Mouse (Mus musculus) thymus, postnatal 4 days (tissue): ENCODE results near the gene Nprl3.
"Not testable (repeated sequence)": the region's sequence is repeated elsewhere in the genome, so short reads cannot be mapped to it uniquely, and the experiment has no call there.

Source experiments
- DNase-seq: peaks from one replicate; pipeline ENCODE4 v3.0.0; 2021

The Nprl3 gene

DNA sequence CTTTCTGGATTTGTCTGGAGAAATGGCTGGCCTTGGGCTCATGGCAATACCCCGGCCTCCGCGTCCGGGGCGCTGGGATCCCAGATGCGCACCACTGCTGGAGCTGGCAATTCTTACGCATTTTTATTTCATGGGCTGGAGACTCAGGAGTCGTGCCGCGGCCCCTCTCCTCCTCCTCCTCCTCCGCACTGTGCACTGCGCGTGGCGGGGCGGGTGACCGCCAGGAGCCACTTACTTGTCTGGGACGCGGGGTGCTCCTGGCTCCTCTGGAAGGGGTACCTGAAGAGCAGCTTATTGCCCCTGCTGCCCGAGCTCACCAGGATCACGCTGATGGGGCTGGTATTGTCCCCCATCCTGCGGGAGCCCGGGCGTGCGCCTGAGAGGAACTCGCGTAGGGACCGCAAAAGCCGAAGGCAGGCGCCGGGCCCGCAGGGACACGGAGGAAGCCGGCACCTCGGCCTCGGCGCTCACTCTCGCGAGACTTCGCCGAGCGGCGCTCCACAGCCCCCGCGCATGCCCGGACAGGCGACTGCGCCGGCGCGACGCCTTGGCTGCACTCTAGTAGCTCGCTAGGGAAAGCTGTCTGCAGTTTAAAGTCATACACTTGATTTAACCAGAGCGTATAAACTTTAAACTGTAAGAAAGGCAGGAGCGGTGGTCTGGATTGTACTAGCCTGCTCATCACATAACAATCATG lies at the start of gene Nprl3:
Gene Nprl3, minus strand, starts transcription at position 520 of the 697 bp plus-strand sequence.
- DNase-seq, result peak; percentile 98

DNA sequence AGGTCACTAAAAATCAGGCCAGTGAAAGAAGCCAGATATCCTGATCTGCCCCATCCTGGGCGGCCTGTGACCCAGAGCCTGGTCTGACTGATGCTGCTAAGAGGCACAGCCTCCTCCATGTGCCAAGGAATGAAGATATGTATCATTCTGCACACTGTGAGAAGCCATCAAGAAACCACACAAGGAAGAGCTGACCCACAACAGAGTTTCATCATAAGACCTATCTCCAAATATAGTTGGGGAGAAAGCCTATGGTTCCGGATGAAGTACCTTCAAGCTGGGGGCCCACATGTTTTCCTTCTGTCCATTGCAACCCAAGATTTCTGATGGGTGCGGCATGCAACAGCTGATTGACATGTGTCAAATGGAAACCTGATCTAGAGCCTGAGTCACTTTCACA lies 48.5 kb upstream of the Nprl3 start:
- no peak for DNase-seq

DNA sequence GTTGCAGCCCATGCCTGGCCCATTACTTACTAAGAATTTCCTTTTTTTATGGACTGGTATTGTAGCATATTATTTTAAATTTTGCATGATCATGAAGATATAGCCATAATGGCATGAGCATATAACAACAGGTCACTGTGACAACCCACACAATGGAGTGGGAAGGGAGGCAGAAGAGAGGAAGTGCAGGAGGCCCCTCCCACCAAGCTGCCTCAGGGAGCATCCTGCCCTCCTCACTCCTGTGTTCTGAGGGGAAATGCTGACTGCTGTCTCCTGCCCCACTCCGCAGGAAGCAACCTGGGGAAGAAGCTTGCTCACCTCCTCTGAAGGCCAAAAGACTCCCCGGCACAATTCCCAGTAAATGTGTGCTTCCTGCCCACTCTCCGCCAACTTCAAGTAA lies 42.4 kb upstream of the Nprl3 start:
- DNase-seq, result no peak

DNA sequence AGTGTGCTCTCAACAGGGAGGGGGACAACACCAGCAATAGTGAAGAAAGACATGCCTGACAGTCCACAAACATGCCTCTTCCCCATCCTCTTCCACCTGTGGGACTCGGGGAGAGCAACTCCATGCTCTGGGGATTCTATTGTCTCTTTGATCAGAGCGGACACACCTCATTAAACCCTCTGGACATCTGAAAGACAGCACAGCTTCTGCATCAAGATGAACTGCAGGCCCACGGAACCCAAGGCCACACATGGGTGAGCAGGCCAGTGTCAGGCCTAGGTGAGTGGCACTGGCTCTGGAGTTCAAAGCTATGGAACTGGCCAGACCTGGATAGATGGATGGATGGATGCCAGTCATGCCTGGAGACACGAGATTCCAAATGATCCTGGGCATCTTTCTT lies 41.9 kb upstream of the Nprl3 start:
- no peak for DNase-seq

DNA sequence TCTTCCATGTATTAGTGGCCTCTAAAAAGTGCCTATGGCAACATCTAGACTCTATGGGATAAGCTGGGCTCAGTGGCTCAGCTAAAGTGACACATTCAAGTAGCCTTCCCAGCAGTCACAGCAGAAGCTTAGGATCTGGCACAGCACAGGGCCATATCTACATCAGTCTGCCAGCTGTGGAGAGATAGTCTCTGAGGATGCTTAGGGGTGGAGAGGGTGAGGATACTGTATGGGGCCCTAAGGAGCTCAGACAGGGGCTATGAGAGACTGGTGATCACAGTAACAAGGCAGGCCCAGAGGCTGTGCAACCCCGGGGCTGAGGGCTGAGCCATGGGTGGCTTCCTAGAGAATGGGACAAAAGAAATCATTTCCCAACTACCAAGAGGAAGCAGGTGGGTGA lies 39.5 kb upstream of the Nprl3 start:
- DNase-seq, result no peak

DNA sequence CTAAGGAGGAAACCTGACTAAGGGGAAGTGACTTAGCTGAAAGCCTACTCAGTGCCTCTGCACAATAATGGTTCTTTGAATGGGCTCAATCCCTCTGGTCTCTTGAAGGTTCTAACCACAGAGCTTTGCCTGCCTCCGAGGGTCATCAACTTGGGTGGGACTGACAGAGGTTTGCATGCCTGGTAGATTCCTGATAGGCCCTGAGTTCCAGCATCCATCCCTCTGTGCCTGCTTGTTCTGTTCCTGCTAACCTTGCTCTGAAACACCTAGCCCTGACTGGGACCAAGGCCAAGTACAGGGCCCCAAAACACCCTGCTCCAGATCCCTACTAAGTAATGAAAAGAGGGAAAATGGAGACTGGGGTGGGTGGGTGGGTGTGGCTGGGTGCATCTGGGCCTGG lies 35.9 kb upstream of the Nprl3 start:
- no peak for DNase-seq

DNA sequence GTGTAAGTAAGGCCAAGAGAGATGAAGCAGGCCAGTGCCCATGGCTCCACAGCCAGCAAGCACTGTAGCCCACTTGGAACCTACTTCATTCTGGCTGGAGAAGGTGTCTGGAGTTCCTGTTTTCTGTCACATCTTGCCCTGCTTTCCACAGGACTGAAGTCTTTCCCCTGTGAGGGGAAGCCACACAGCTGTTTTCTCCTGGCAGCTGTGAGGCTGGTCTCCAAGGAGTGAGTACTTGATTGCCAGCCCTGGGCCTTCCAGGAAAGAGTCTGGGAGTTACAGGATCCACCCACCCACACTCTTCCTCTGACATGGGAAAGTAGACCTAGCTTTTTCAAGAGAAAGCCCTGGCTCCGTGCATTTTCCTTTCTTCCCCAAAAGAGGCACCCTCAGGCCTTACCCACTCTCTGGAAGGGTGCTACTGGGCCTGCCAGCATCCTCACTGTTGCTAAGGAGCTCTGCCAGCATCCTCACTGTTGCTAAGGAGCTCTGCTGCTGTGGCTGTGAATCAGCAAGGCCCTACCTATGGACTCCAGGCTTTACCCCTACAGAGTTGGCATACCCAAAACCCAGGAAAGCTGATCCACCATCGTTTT lies 35.4 kb upstream of the Nprl3 start:
- no peak for DNase-seq

DNA sequence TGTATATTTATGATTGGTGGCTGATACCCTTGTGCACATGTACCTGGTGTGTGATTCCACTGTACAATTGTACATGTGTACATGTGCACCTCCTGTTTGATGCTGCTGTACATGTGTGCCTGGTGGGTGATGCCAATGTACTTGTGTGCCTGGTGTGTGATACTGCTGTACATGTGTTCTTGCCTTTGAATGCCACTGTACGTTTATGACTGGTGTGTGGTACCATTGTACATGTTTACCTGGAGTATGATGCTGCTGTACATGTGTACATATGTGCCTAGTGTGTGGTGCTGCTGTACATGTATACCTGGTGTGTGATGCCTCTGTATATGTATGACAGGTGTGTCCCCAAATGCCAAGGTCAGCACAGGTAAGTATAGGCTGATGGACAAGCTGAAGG lies 34.0 kb upstream of the Nprl3 start:
- DNase-seq, result no peak

DNA sequence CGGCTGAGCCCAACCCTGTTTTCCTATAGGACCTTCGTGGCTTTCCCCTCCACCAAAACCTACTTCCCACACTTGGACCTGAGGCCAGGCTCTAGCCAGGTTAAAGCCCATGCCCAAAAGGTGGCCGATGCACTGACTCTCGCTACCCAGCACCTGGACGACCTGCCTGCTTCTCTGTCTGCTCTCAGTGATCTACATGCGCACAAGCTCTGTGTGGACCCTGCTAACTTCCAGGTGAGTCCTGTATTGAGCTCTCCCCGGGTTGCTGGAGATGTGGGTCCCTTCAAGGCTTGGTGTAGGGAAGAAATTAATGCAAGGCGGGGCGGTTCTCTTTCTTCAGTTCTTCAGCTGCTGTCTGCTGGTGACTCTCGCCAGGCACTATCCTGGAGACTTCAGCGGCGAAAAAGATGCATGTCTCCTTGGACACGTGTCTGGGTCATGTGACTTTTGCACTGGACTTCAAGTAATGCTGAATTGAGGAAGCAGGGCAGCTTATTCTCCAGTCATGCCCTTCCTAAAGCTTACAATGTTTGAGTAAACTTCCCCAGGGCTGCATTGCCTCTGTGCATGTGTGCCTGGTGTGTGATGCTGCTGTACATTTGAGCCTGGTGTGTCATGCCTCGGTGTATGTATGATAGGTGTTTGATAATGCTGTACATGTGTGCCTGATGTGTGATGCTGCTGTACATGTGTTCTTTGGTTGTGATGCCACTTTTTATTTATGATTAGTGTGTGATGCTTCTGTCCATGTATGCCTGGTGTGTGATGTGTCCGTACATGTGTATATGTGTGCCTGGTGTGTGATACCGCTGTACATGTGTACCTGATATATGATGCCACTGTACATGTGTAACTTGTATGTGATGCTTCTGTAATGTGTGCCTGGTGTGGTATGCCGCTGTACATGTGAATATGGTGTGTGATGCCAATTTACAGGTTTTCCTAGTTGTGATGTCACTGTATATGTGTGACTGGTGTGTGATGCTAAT lies 33.1 kb upstream of the Nprl3 start:
- no peak for DNase-seq

DNA sequence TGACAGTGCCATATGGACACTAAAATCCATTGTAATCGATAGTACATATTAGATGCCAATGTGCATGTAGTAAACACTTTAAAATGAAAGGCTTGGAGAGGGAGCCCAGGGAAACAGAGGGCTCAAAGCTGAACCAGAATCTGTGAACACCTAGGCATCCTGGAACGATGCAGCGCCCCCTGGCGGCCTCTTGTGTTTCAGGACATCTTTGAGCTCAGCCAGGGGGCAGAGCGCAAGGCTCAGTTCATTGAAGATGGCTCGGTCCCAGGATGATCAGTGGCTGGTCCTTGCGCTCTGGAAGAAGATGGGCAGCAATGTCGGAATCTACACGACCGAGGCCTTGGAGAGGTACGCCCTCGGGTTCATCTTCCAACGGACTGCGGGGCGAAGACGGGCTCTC lies 32.4 kb upstream of the Nprl3 start, which contains the start of gene Hbq1a:
Gene Hbq1a, plus strand, starts transcription at position 205 of the 400 bp plus-strand sequence.
- DNase-seq, result peak; percentile 78

DNA sequence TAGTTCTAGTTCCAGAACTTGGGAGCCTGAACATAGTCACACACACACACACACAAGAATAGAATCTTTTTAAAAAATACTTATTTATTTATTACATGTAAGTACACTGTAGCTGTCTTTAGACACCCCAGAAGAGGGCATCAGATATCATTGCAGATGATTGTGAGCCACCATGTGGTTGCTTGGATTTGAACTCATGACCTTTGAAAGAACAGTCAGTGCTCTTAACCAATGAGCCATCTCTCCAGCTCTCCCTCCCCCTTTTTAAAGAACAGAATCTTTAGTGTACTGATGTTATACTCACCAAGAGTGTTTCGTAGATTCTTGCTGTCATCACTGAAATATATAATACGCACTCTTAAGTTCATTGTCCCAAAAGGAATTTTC lies 31.0 kb upstream of the Nprl3 start:
- no peak for DNase-seq

DNA sequence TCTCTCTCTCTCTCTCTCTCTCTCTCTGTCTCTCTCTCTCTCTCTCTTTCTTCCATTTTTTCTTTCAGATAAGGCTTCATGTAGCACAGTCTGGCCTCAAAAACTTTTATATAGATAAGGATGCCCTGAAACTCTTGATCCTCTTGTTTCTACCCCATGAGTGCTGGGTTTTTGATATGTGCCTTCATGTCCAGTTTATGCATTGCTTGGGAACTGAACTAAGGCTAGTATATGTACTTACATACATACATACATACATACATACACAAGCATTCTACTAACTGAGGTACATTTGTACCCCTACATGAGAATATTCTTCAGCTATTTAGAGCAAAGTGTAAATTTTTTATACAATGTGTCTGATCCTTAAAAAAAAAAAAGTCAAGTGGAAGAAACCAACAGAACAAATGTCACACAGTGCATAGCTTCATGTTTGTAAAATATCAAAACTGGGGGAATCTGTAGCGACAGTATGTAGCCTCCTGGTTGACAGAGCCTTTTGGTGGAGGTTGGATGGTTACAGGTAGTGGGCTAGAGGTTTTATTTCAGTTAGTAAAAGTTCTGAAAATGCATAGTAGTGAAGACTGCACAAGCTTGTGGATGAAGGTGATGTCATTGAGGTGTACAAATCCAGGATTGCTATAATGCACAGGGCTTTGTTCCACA lies 30.5 kb upstream of the Nprl3 start:
- no peak for DNase-seq

DNA sequence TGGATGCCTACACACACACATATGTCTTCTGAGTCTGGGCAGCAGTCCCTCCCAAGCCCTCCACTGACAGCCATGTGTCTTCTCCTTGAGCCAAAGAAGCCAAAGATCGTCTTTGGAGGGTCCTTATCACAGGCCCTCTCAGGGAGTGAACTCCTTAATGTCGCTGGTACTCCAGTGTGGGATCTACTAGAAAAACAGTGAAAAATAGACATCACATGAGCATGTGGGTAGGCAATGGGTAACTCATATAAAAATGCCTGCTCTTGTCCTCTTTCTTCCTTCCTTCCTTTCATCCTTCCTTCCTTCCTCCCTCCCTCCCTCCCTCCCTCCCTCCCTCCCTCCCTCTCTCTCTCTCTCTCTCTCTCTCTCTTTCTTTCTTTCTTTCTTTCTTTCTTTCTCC lies 29.9 kb upstream of the Nprl3 start:
- not testable (repeated sequence) for DNase-seq

DNA sequence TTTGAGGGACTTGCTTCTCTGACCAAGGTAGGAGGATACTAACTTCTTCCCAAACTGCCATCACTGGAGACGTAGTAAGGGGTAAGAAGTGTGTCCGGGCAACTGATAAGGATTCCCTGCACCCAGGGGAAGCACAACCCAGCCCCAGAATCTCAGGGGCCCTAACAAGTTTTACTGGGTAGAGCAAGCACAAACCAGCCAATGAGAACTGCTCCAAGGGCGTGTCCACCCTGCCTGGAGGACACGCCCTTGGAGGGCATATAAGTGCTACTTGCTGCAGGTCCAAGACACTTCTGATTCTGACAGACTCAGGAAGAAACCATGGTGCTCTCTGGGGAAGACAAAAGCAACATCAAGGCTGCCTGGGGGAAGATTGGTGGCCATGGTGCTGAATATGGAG lies 28.7 kb upstream of the Nprl3 start, which contains the start of gene Hba-a2:
Gene Hba-a2, plus strand, starts transcription at position 287 of the 400 bp plus-strand sequence.
- DNase-seq, result not testable (repeated sequence)

DNA sequence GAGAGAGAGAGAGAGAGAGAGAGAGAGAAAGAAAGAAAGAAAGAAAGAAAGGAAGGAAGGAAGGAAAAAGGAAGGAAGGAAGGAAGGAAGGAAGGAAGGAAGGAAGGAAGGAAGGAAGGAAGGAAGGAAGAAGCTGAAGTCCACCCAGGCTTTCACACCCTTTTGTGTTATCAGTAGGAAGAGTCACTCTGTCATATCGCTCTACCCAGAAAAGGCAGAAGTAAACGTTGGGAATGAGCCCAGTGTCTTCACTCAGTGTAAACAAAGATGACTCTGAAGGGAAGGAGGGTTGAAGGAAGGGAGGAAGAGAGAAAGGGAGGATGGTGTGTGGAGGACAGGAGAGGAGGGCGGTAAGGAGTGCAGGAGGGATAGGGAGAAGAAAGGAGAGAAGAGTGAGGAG lies 26.0 kb upstream of the Nprl3 start:
- not testable (repeated sequence) for DNase-seq

DNA sequence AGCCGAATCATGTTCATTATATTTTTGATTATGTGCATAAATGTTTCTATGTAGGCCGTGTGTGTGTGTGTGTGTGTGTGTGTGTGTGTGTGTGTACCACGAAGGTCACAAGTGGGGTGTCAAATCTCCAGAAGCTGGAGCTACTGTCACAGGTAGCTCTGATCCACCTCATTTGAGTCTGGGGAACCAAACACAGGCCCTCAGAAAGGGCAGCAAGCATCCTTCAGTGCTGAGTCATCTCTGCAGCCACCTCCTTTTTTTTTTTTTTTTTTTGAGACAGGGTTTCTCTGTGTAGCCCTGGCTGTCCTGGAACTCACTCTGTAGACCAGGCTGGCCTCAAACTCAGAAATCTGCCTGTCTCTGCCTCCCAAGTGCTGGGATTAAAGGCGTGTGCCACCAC lies 25.3 kb upstream of the Nprl3 start:
- not testable (repeated sequence) for DNase-seq

DNA sequence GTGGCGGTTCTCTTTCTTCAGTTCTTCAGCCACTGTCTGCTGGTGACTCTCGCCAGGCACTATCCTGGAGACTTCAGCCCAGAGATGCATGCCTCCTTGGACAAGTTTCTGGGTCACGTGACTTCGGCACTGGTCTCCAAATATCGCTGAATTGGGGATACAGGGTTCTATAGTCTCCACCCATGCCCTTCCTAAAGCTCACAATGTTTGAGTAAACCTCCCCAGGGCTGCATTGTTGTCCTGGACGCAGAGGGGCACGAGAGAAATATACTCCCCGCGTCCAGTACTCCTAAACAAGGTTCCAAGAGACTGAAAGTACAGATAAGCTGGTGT lies 20.0 kb upstream of the Nprl3 start:
- no peak for DNase-seq

DNA sequence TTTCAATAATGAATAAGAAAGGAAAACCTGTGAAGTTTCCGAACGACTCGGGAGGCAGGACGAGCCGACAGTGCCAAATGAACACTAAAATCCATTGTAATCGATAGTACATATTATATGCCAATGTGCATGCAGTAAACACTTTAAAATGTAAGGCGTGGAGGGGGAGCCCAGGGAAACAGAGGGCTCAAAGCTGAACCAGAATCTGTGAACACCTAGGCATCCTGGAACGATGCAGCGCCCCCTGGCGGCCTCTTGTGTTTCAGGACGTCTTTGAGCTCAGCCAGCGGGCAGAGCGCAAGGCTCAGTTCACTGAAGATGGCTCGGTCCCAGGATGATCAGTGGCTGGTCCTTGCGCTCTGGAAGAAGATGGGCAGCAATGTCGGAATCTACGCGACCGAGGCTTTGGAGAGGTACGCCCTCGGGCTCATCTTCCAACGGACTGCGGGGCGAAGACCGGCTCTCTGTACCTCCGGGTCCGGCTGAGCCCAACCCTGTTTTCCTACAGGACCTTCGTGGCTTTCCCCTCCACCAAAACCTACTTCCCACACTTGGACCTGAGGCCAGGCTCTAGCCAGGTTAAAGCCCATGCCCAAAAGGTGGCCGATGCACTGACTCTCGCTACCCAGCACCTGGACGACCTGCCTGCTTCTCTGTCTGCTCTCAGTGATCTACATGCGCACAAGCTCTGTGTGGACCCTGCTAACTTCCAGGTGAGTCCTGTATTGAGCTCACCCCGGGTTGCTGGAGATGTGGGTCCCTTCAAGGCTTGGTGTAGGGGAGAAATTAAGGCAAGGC lies 19.4 kb upstream of the Nprl3 start, which contains the start of gene Hbq1b:
Gene Hbq1b, plus strand, starts transcription at position 271 of the 798 bp plus-strand sequence.
- DNase-seq, result peak; percentile 85

DNA sequence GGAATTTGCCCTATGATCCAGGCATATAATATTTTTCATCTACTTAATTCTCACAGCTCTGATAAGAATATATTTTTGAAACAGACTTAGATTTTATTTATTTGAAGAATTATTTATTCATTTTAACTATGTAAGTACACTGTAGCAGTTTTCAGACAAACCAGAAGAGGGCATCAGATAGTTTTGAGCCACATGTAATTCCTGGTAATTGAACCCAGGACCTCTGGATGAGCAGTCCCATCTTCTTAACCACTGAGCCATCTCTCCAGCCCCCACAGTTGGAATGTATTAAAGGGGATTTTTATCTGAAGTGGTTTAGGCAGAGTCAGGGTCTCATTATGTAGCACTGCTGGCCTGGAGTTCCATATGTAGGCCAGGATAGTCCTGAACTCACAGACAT lies 18.4 kb upstream of the Nprl3 start:
- not testable (repeated sequence) for DNase-seq

DNA sequence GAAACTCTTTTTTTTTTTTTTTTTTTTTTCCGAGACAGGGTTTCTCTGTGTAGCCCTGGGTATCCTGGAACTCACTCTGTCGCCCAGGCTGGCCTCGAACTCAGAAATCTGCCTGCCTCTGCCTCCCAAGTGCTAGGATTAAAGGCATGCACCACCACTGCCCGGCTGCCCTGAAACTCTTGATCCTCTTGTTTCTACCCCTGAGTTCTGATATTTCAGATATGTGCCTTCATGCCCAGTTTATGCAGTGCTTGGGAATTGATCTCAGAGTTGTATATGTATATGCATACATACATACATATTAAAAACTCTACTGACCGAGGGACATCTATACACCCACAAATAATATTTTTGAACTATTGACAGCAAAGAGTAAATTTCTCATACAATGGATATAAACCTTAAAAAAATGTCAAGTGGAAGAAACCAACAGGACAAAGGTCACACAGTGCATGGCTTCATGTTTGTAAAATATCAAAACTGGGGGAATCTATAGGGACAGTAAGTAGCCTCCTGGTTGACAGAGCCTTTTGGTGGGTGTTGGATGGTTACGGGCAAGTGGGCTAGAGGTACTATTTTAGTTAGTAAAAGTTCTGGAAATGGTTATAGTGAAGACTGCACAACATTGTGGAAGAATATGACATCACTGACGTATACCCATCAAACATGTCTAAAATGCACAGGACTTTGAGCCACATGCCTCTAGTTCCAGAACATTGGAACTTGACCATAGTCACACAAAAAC lies 17.7 kb upstream of the Nprl3 start:
- DNase-seq, result no peak

DNA sequence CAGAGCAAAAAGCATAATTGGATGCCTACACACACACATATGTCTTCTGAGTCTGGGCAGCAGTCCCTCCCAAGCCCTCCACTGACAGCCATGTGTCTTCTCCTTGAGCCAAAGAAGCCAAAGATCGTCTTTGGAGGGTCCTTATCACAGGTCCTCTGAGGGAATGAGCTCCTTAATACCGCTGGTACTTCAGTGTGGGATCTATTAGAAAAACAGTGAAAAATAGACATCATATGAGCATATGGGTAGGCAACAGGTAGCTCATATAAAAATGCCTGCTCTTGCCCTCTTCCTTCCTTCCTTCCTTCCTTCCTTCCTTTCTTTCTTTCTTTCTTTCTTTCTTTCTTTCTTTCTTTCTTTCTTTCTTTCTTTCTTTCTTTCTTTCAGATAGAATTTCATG lies 17.1 kb upstream of the Nprl3 start:
- DNase-seq, result not testable (repeated sequence)
